Mouse (Mus musculus) ovary, postnatal 10 days (tissue): ENCODE measurements around the gene Far1.

ENCODE experiments used
- DNase-seq: peaks from one replicate; pipeline ENCODE4 v3.0.0; 2022; ENCODE audit warnings: low spot score

Far1 gene

GRCm38 (mm10) chr7:113572741-113573140 is 59.1 kb downstream of the Far1 start:
- no peak for DNase-seq

DNA sequence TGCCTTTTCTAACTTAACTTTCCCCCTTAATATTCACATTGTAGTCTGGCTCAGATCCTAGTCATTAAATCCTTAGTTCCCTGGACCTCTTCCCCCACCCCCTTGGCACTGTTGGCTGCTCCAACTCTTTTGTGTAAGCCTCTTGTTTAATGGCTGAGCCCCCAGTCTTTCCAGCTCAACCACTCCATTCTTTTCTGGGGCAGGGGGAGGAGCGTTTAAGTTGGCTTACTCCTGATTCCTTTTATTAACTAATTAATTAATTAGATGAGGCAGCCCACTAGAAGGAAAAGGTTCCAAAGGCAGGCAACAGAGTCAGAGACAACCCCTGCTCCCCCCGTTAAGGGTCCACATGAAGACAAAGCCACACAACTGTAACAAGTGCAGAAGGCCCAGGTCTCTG is 68.5 kb downstream of the Far1 start:
- no peak for DNase-seq

DNA sequence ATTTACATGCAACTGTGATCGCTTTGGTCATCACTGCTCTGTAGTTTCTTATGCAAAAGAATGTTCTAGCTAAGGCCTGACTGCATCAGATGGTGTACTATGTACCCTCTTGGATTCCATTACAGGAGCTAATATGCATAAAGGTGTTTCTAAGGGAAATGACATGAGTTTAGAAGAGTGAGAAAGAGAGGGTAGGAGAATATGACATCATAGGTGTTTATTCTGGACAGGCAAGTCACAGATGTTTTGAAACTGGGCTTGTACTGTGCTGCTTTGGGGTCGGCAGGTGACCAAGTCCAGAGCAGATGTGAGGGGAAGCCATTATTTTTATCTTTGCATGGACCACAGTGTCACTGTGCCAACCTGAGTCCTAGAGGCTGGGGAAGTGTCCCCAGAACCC is 75.6 kb downstream of the Far1 start:
- no peak for DNase-seq

GRCm38 (mm10) chr7:113590330-113590729 is 76.7 kb downstream of the Far1 start:
- no peak for DNase-seq

DNA sequence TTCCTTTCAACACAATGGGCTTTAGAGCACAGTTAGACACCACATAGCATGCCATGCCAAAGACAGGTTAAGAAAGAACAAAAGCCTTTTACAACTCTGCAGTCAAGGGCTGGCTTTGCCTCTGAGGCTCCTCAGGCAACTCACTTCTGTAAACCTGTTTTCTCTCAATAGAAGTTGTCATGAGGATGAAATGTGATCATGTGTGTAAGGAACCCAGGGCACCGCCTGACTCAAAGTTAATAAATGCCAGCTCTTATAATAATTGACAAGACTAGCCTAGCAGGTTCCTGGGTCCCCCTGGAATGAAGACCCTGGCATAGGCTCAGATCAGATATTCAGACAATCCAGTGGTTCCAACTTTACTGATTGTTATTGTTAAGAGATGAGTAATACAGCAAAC is 77.5 kb downstream of the Far1 start:
- no peak for DNase-seq

DNA sequence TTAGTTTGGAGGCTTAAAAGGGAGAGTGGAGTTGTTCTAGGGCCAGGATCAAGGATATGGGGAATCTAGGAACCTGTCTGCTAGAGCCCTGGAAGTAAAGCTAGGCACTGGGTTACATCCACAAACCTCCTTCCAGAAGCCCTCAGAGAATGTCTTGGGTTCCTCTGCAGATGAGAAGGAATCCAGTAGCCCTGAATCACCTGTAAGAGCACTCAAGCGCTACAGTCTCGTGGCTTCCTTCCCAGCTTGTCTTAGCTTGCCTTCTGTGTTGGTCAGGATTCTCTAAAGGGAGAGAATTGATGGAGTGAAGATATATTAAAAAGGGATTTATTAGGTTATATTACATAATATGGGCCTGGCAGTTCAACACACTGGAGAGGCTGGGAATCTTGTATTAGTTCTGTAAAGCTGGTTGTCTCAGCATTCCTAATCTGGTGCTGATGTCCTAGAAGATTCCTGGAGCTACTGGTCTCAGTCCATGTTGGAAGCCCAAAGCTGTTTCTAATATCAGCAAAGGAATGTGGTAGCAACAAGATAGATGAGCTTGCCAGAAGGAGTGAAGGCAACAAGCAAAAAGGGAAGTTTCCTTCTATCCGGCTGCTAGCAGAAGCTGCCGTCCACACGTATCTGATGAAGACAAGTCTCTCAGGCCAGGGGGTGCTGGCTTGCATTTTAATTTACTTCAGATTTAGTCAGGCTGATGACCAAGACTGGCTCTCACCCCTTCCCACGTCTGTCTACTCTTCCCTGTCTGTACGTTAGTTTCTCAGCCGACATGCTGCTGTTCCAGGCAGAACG is 78.1 kb downstream of the Far1 start:
- no peak for DNase-seq

DNA sequence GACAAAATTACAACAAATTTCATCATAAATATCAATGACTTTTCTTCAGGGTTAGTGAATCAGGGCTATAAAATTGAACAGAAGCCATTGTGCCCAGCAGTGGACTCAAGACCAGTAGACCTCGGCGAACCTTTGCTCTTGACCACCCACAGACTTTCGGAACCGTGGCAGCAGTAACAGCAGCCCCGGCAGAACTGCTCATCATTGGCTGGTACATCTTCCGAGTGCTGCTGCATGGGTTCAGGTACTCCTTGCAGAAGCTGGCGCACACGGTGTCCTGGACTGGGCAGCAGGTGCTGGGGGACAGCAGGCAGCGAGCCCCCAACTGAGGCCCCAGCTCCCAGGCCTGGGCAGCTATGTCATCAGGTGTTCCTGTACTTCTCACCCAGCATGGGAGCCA is 79.1 kb downstream of the Far1 start:
- DNase-seq: no peak

DNA sequence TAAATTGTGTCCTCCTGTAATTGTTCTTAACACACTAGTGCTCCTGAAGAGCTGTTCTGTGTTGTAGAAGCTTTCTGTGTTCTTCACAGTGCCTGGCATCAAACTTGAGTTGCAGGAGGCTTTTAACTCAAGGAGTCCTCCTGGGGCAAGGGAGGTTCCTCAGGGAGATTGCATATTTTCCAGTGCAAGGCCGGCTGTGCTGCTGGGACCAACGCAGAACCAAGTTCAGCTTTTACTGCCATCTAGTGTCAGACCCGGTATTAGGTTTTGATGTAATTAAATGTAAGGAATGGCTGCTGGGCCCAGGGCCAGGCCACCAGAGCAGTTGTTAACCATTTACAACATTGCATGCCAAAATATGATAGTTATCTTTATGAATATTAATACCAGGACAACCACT is 80.7 kb downstream of the Far1 start:
- no peak for DNase-seq

DNA sequence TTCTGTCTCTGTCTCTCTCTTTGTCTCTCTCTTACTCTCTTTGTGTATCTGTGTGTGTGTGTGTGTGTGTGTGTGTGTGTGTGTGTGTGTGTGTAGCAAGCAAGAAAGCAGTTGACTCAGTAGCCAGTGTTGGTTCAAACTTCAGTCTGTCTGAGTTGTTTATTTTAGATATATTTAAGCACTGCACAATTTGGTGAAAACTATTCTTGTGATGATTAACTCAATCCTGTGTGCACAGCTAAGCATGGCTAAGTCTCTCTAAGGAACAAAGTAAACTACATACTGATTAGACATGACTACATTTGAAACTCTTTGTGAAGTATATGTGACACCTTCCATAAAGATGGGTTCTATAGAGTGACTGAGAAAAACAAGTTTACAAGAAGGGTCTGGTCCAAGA is 83.6 kb downstream of the Far1 start:
- no peak for DNase-seq

DNA sequence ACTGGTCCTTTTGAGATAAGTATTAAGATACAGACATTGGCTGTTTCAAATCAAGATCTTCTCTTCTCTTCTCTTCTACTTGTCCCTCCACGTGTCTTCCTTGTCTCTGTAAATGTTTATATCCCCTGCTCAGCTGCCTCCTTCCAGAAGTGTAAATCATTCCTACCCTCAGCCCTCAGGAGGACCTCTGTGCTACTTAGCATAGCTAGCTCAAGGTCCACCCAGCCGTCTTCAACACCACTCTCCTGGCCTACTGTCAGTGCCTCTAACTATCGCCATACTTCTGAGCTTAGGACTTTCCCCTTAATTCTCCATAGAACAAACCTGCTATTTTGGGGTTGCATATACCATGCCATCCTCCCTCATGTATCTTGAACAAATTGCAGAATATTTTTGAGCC is 88.2 kb downstream of the Far1 start:
- DNase-seq: no peak

- DNase-seq: no peak
Observed at GRCm38 (mm10) chr7:113607928-113608327, 94.3 kb downstream of the Far1 start.

- no peak for DNase-seq
Observed at GRCm38 (mm10) chr7:113609027-113609705, 95.5 kb downstream of the Far1 start.

- no peak for DNase-seq
Observed at GRCm38 (mm10) chr7:113612628-113613027, 99.0 kb downstream of the Far1 start.

GRCm38 (mm10) chr7:113614198-113614927 is 100.7 kb downstream of the Far1 start:
- no peak for DNase-seq

GRCm38 (mm10) chr7:113619166-113619565 is 105.5 kb downstream of the Far1 start:
- DNase-seq: no peak

DNA sequence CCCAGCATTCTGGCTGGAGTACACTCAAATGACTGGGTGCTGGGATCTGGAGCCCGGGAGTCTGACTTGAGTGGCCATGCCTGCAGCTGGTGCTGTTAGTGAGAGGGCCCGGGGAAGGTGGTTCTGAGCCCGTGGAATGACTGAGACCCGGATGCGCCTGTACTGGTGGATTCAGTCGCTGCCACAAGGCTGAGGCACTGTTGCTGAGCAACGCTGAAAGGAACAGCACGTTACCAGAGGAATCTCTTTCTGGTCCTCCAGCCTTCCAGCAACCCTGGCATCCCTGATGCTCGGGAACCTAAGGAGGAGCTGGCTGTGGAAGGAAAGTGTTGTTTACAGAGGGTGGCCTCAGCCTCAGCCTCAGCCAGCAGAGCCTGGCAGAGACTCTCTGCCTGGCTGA is 106.1 kb downstream of the Far1 start:
- no peak for DNase-seq
